Comparison of ENCODE assay signal across 32 mouse cellular contexts in genomic region chr5:76627770-76628169, GRCm38 (mm10). TPM values are rescaled to one million over a fixed set of nuclear protein-coding genes. Genes with fewer than 3 reads are reported as not detected.
DNase-seq lines count a peak whose midpoint lies in the region; ATAC-seq and TF ChIP-seq lines count a peak whose summit lies in the region.
"Had no signal": no experiment of that assay in that cellular context is flagged by ENCODE, and none has a peak within 500 bp of the region (broad histone marks: within the 10 kb centered on the region; RNA-seq: fewer than 3 reads in every experiment).

No protein-coding gene starts in this region.

- 35% methylated on average over 1 of the region's 1 CpGs for WGBS in liver, embryonic 11.5 days
- WGBS in lung, postnatal 0 days: 44% methylated on average over 1 of the region's 1 CpGs
- 26% methylated on average over 1 of the region's 1 CpGs for WGBS in liver, embryonic 14.5 days (ENCODE audit: insufficient replicate concordance)
- 88% methylated on average over 1 of the region's 1 CpGs for WGBS in hindbrain, postnatal 0 days

- no peak overlapping the region for H3K4me3 ChIP-seq in liver, embryonic 11.5 days (ENCODE audit: low read depth, low read length)
- no peak overlapping the region for H3K4me3 ChIP-seq in lung, postnatal 0 days (ENCODE audit: low read depth, low read length)
- H3K4me3 ChIP-seq in liver, embryonic 14.5 days (ENCODE audit: insufficient read depth in 1 of 2, low read depth in 2 of 2, low read length in 2 of 2): no peak overlapping the region
- no peak overlapping the region for H3K4me3 ChIP-seq in hindbrain, postnatal 0 days (ENCODE audit: low read length)
- H3K4me3 ChIP-seq: embryonic facial prominence, embryonic 12.5 days; heart, embryonic 12.5 days; hindbrain, embryonic 13.5 days; limb, embryonic 13.5 days; megakaryocyte, embryonic 14.5 days; midbrain, embryonic 13.5 days; stomach, embryonic 15.5 days had no signal

- H3K9me3 ChIP-seq in liver, embryonic 11.5 days (ENCODE audit: control insufficient read depth, low read length): no peaks in the 10 kb centered on the region
- no peaks in the 10 kb centered on the region for H3K9me3 ChIP-seq in lung, postnatal 0 days (ENCODE audit: low read length)
- H3K9me3 ChIP-seq in liver, embryonic 14.5 days (ENCODE audit: control insufficient read depth, low read length): no peaks in the 10 kb centered on the region
- H3K9me3 ChIP-seq in hindbrain, postnatal 0 days (ENCODE audit: low read length): no peaks in the 10 kb centered on the region
- H3K9me3 ChIP-seq: embryonic facial prominence, embryonic 12.5 days; heart, embryonic 12.5 days; hindbrain, embryonic 13.5 days; limb, embryonic 13.5 days; megakaryocyte, embryonic 14.5 days; midbrain, embryonic 13.5 days; stomach, embryonic 15.5 days had no signal

- no peak overlapping the region for H3K4me2 ChIP-seq in liver, embryonic 11.5 days
- no peak overlapping the region for H3K4me2 ChIP-seq in lung, postnatal 0 days (replicated peaks; ENCODE audit: low read depth, low read length)
- H3K4me2 ChIP-seq in liver, embryonic 14.5 days (ENCODE audit: low read depth): no peak overlapping the region
- H3K4me2 ChIP-seq in hindbrain, postnatal 0 days (ENCODE audit: low read depth, low read length): no peak overlapping the region
- H3K4me2 ChIP-seq: embryonic facial prominence, embryonic 12.5 days; heart, embryonic 12.5 days; hindbrain, embryonic 13.5 days; limb, embryonic 13.5 days; midbrain, embryonic 13.5 days; stomach, embryonic 15.5 days had no signal

- no peak for TF ChIP-seq CTCF in lung, postnatal 0 days (IDR thresholded peaks at IDR 0.05)
- TF ChIP-seq CTCF in liver, embryonic 14.5 days (IDR thresholded peaks at IDR 0.05; ENCODE audit: low read depth): no peak
- TF ChIP-seq CTCF in hindbrain, postnatal 0 days (IDR thresholded peaks at IDR 0.05; ENCODE audit: low read depth): no peak

- H3K4me1 ChIP-seq in liver, embryonic 11.5 days (replicated peaks; ENCODE audit: control insufficient read depth, insufficient read depth, low read length): no peaks in the 10 kb centered on the region
- no peaks in the 10 kb centered on the region for H3K4me1 ChIP-seq in lung, postnatal 0 days (ENCODE audit: insufficient read depth, low read depth, low read length)
- peaks cover 5 to 6% of the 10 kb centered on the region in 2 experiments; a peak in 3 of 4 replicates for H3K4me1 ChIP-seq in liver, embryonic 14.5 days (replicated peaks; ENCODE audit: control insufficient read depth in 2 of 2, insufficient read depth in 2 of 2, low read length in 1 of 2)
- H3K4me1 ChIP-seq in hindbrain, postnatal 0 days (ENCODE audit: insufficient read depth, low read length): no peaks in the 10 kb centered on the region
- H3K4me1 ChIP-seq: embryonic facial prominence, embryonic 12.5 days; hindbrain, embryonic 13.5 days; limb, embryonic 13.5 days; midbrain, embryonic 13.5 days; stomach, embryonic 15.5 days had no signal

- TF ChIP-seq EP300 in lung, postnatal 0 days (IDR thresholded peaks at IDR 0.05): peak; percentile 92
- peak; percentile 41; the same call in 1 of the 2 replicates for TF ChIP-seq EP300 in liver, embryonic 14.5 days (IDR thresholded peaks at IDR 0.05; ENCODE audit: low read depth)

- no peaks in the 10 kb centered on the region for H3K27me3 ChIP-seq in liver, embryonic 11.5 days (replicated peaks; ENCODE audit: control insufficient read depth, insufficient read depth, low read length)
- no peaks in the 10 kb centered on the region for H3K27me3 ChIP-seq in lung, postnatal 0 days (replicated peaks; ENCODE audit: insufficient read depth, low read length)
- H3K27me3 ChIP-seq in liver, embryonic 14.5 days (ENCODE audit: control insufficient read depth, insufficient read depth, low read length): no peaks in the 10 kb centered on the region
- no peaks in the 10 kb centered on the region for H3K27me3 ChIP-seq in hindbrain, postnatal 0 days (ENCODE audit: insufficient read depth, low read length)
- H3K27me3 ChIP-seq: embryonic facial prominence, embryonic 12.5 days; heart, embryonic 12.5 days; hindbrain, embryonic 13.5 days; limb, embryonic 13.5 days; megakaryocyte, embryonic 14.5 days; midbrain, embryonic 13.5 days; stomach, embryonic 15.5 days had no signal

- no peak overlapping the region for H3K27ac ChIP-seq in liver, embryonic 11.5 days (ENCODE audit: low read depth, low read length)
- no peak overlapping the region for H3K27ac ChIP-seq in lung, postnatal 0 days (ENCODE audit: low read length)
- H3K27ac ChIP-seq in liver, embryonic 14.5 days: no peak overlapping the region
- no peak overlapping the region for H3K27ac ChIP-seq in hindbrain, postnatal 0 days
- H3K27ac ChIP-seq: embryonic facial prominence, embryonic 12.5 days; hindbrain, embryonic 13.5 days; limb, embryonic 13.5 days; midbrain, embryonic 13.5 days; stomach, embryonic 15.5 days had no signal

- ATAC-seq in liver, embryonic 11.5 days (replicated peaks; ENCODE audit: low FRiP score): peak; percentile 57
- ATAC-seq in lung, postnatal 0 days: peak; percentile 85
- peak; percentile 68 for ATAC-seq in liver, embryonic 14.5 days (ENCODE audit: insufficient read depth)
- ATAC-seq in hindbrain, postnatal 0 days: no peak
- ATAC-seq: activated CD4-positive, CD25-positive, alpha-beta regulatory T cell, adult 4 months; forebrain, embryonic 14.5 days; intestine, postnatal 0 days; midbrain, embryonic 13.5 days had no signal

- no peak overlapping the region for H3K9ac ChIP-seq in liver, embryonic 11.5 days (ENCODE audit: low read depth, low read length)
- no peak overlapping the region for H3K9ac ChIP-seq in lung, postnatal 0 days (replicated peaks; ENCODE audit: low read depth)
- H3K9ac ChIP-seq in liver, embryonic 14.5 days (replicated peaks): no peak overlapping the region
- no peak overlapping the region for H3K9ac ChIP-seq in hindbrain, postnatal 0 days (replicated peaks; ENCODE audit: low read length)
- H3K9ac ChIP-seq: embryonic facial prominence, embryonic 12.5 days; heart, embryonic 12.5 days; hindbrain, embryonic 13.5 days; limb, embryonic 13.5 days; midbrain, embryonic 13.5 days; stomach, embryonic 15.5 days had no signal

- peaks cover 9% of the 10 kb centered on the region; the same call in 1 of the 2 replicates for H3K36me3 ChIP-seq in liver, embryonic 11.5 days (ENCODE audit: control insufficient read depth, insufficient read depth, low read length)
- H3K36me3 ChIP-seq in lung, postnatal 0 days (ENCODE audit: insufficient read depth, low read length): peaks cover 14% of the 10 kb centered on the region
- peaks cover 15% of the 10 kb centered on the region for H3K36me3 ChIP-seq in liver, embryonic 14.5 days (replicated peaks; ENCODE audit: control insufficient read depth, insufficient read depth, low read depth)
- H3K36me3 ChIP-seq in hindbrain, postnatal 0 days (ENCODE audit: insufficient read depth, low read length): peaks cover 7% of the 10 kb centered on the region; the same call in 1 of the 2 replicates

- no peak for DNase-seq in liver, embryonic 11.5 days (ENCODE audit: low spot score)
- DNase-seq in liver: no peak
- DNase-seq in lung, postnatal 0 days (ENCODE audit: low spot score): peak; percentile 57
- no peak for DNase-seq in lung, postnatal 14 days
- no peak for DNase-seq in liver, embryonic 14.5 days (ENCODE audit: low read depth in 3 of 3, low spot score in 3 of 3)
- no peak for DNase-seq in layer of hippocampus, adult 9-11 months
- DNase-seq in hindbrain, postnatal 0 days (ENCODE audit: low spot score): no peak
- no peak for DNase-seq in adrenal gland, postnatal 36 days
- DNase-seq: adrenal gland, adult 8-10 months; cerebellum, adult 11 months; cerebellum, adult 9-10 months; cerebellum, postnatal 36 days; embryo, embryonic 11 days; gastrocnemius, postnatal 25 days; heart, adult 18-20 months; heart, postnatal 4 days; kidney, adult 9 months; kidney, postnatal 10 days; lung, postnatal 36 days; retina, postnatal 1 day; right cerebral cortex, postnatal 14 days had no signal

RNA-seq across cellular contexts. Expression of gene C530008M17Rik, which starts 28.5 kb away (rescaled TPM):
- 8.9 and 10.8 TPM in 2 replicates for polyA plus RNA-seq in liver, embryonic 11.5 days (2014; fragmentation: Nextera tagmentation; extraction: Ambion mirVana)
- polyA plus RNA-seq in lung, postnatal 0 days (2015; fragmentation: Nextera tagmentation; extraction: Ambion mirVana): 3.8 and 4.4 TPM in 2 replicates
- 5.0 and 7.7 TPM in 2 replicates for polyA plus RNA-seq in liver, embryonic 14.5 days (2012; rRNA removed)
- 4.3 and 5.2 TPM in 2 replicates for polyA plus RNA-seq in liver, embryonic 14.5 days (2014; fragmentation: Nextera tagmentation; extraction: Ambion mirVana)
- 55.3 and 66.4 TPM in 2 replicates for total RNA-seq in hindbrain, postnatal 0 days (2014; rRNA removed)
- polyA plus RNA-seq in hindbrain, postnatal 0 days (2015; fragmentation: Nextera tagmentation; extraction: Ambion mirVana): 52.5 and 56.4 TPM in 2 replicates
- 10 to 100 TPM in 1 of 2 experiments, 1 to 10 TPM in 1; 6.4 to 15.6 TPM for total RNA-seq in adrenal gland, postnatal 36 days (2021)
- total RNA-seq: monocyte, adult 5-6 weeks had no signal

RNA-seq across cellular contexts. Expression of gene Cep135, which starts 39.3 kb away (rescaled TPM):
- 8.4 and 8.7 TPM in 2 replicates for polyA plus RNA-seq in liver, embryonic 11.5 days (2014; fragmentation: Nextera tagmentation; extraction: Ambion mirVana)
- 3.8 and 4.1 TPM in 2 replicates for polyA plus RNA-seq in lung, postnatal 0 days (2015; fragmentation: Nextera tagmentation; extraction: Ambion mirVana)
- polyA plus RNA-seq in liver, embryonic 14.5 days (2012; rRNA removed): 1.9 and 4.3 TPM in 2 replicates
- 4.9 TPM in 2 replicates for polyA plus RNA-seq in liver, embryonic 14.5 days (2014; fragmentation: Nextera tagmentation; extraction: Ambion mirVana)
- total RNA-seq in hindbrain, postnatal 0 days (2014; rRNA removed): 3.0 and 4.0 TPM in 2 replicates
- 2.6 and 3.3 TPM in 2 replicates for polyA plus RNA-seq in hindbrain, postnatal 0 days (2015; fragmentation: Nextera tagmentation; extraction: Ambion mirVana)
- 1 to 10 TPM; 4.5 to 5.3 TPM for total RNA-seq in adrenal gland, postnatal 36 days (2021)
